Mouse (Mus musculus) right cerebral cortex, postnatal 10 days (tissue): ENCODE measurements around the gene Zcchc24.

ENCODE experiments used
- DNase-seq, 2 experiments: peaks; one replicate each; pipeline ENCODE4 v3.0.0; 2021; ENCODE audit warnings: low spot score in 2 of 2

Zcchc24 gene

DNA sequence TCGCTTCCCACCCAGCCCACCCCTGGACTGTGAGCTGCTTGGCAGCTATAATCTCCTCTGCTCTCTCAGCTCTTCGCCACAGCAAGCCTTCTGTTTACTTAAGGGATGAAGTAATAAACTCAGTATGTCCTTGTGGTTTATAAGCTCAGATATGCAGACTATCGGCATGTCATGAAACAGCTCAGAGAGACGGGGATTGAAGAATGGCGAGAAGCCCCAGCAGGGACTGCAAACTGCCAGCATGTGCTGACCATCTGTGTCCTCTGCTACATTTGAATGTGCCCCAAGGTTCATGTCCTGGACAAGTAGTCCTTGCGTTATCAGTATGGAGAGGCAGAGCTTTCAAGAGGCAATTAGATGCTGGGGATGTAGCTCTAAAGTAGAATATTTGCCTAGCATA lies 7.5 kb upstream of the Zcchc24 start:
- no peak for DNase-seq

DNA sequence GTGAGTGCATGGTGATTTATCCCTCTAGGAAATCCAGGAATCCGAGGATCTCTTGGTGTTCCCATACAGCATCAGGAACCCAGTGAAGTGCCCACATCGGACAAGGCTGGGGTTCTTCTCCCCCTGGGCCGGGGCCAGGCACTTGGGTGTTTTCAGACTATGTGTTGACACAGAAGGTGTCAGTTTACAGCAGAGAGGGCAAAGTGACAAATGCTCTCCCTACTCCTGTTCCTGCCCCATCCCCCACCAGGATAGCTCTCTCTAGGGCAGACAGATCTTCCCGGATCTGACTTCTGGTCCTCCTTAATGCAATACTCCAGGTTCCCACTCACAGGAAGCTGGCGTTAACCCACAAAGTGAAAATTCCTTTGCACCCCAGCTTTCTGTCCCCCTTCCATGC lies 5.3 kb upstream of the Zcchc24 start:
- DNase-seq: no peak

DNA sequence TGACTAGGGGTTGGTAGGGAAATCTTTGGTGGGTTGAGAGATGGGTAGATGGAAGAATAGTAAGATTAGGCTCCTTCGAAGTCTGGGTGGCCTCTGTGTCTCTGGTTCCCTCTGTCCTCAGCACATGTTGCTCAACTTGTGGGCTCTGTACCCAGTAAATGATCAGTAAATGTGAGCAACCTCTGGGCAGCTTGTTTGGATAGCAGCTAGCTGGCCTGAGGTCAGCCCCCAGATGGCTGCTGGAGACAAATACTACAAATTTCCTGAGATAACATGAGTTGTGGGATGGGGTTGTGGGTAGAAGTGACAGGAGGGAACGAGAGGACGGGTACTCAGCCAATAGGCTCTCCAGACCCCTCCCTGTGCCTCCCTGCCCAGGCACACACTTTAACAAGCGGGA lies 4.2 kb upstream of the Zcchc24 start:
- no peak for DNase-seq

DNA sequence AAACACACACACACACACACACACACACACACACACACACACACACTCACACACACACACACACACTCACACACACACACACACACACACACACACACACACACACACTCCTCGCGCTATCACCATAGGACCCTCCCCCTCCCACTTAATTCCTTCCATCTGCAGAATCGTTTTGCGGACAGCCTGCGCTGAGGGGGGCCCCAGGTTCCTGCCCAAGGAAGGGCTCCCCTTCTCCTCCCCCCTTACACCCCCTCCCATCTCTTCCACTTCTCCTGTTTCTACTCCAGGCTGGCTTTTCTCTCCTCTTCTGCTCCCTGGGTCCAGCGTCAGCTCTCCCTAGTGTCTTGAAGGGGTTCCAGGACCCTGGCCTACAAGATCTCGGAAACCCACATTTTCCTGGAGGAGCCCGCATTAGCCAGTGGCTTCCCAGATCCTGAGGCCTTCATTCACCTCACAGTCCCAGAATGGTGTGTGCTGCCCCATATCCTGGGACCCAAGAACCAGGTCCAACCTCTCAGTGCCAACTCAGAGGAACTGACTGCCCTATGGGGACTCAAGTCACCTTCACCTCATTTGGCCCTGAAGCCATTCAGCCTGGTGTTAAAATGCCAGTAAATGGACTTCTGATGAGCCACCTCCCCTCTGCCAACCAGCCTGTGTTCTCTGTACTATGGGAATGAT lies 927 bp upstream of the Zcchc24 start:
- no peak for DNase-seq

DNA sequence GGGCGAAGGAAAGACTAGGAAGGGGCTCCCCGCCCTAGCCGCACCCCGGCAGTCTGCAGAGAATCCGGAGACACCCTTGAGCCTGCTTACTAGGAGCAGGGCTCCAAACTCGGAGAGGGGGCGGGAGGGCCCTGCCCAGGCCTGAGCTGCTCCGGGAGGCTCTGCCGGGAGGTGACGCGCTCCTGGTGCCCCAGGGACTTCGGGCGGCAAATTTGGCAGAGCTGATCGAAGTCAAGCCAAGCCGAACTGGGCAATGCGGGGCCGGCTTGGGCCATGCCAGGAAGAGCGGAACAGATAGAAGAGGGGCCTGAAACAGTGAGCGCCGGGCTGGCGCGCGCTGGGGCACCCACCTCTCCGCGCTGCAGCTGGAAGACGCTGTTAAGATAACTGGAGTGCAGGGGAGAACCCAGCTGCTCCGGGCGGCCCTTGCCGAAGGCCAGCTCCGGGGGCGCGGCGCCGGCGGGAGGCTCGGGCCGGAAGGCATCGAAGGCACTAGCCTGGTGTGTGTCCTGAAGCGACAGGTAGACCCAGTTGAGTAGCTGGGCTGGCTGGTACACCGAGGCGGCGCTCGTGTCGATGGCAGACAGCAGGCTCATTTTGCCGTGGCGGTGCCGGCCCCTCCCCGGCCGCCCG lies 462 bp downstream of the Zcchc24 start:
- peak in 1 of 2 experiments; percentile 35 for DNase-seq

DNA sequence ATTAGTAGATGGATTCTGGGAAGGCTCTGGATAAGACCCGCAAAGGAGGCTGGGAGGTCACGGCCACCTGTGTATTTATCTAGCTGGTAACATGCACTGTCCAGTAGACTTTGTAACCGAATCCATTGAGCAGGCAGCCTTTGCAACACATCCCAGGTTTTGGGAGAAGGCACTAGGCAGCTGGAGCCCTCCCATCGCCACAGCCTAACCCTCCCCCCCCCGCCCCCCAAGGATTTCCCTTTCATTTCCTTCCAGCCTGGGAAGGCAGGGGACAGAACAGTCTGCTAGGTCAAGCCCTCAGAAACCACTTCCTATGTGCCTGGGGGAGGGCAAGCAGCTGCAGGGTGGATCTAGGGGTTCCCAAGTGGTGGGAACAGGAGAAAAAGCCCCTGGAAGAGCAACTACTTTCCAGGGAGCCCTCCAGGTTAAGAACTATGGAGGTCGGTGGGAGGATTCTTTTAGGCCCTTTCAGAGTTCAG lies 1.1 kb downstream of the Zcchc24 start:
- no peak for DNase-seq

DNA sequence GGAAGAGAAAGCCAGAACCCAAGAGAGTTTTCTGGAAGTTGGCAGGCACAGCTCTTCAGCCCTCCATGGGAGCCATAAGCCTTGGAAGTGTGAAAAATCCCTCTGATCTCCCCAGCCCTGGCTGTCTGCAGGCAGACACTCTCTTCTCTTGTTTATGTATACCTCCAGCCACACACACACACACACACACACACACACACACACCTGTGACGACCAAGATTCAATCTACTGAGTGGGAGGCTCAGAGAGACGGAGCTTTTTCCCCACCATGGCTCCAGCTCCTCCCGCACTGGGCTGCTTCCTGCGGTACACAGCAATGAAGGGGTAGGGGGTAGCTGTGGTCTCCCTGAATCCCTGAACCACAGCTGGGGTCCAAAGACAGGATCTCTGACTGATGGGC lies 2.4 kb downstream of the Zcchc24 start:
- no peak for DNase-seq

DNA sequence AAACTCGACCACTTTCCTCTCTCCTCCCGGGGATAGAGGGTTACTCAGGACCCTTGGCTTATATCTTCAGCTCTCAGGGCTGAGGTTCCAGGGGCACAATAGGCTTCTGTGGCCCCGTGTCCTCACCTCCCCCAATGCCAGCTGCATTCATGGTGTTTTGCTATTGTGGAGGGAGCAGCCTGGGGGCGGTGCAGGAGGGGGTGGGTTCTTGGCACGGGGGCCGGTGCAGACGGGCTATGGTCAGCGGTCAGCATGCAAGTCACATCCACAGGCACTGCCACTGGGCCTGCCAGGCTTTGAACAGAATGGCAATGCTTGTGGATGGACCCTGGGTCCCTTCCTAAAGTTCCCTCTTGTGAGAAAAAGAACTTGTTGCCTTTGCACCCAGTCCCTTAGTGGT lies 2.9 kb downstream of the Zcchc24 start:
- peak; percentile 86 to 90 for DNase-seq

DNA sequence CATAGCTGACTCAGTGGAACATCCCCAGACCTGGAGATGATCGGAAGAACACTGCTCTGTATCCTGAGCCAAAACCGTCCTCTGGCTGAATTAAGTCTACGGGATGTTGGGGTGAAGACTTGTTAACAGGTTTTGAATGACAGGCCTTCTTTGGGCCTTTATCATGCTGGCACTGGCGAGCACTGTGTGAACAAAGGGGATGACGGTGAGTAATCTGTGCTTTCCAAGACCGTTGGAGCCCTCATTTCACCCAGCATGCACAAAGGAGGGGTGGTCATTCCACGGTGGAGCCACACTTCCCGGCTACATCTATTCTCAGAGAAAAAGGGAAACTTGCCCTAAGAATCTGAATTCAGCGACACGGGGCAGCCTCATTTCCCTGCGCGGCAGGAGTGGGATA lies 3.7 kb downstream of the Zcchc24 start:
- peak; percentile 39 to 49 for DNase-seq

DNA sequence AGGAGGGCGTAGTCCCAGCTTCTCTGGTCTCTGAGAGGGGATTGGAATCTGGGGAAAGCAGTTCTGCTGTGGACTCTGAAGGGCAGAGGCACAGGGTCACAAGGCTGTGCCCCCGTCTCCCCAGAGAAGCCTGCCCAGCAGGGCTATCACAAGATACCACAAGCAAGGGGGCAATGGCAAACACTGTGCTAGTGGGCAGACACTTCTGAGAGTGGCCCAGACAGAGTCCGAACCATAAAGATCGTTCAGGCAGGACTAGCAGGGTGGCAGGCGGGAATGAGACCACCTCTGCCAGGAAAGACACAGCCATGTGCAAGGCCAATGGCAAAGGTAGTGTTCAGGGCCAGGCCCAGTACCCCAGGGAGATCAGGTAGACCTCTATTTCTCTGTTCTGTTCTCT lies 7.7 kb downstream of the Zcchc24 start:
- peak in 1 of 2 experiments; percentile 15 for DNase-seq

DNA sequence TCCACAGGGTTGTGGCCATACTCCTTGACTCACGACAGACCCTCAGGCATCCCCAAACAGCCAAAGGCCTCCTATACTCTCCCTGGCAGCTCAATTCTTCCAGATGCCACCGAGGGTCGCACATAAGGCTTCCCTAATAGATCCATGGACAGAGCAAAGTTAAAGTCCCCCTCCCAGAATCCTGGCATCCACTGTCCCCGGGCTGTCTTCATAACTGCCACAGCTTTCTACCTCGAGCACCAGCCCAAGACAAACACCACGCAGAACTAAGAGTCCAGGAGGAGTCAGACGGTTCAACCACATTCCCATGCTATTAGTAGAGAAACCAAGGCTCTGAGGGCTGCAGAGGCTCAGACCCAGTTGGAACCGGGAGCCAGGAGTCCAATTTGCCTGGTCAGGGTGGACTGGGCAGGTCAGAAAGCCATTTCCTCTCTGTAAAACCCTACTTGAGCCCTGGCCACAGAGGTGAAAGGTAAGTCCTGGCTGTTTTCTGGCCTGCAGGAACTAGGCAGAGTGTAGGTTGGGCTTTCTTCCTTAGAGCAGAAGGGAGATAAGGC lies 8.8 kb downstream of the Zcchc24 start:
- DNase-seq: no peak

DNA sequence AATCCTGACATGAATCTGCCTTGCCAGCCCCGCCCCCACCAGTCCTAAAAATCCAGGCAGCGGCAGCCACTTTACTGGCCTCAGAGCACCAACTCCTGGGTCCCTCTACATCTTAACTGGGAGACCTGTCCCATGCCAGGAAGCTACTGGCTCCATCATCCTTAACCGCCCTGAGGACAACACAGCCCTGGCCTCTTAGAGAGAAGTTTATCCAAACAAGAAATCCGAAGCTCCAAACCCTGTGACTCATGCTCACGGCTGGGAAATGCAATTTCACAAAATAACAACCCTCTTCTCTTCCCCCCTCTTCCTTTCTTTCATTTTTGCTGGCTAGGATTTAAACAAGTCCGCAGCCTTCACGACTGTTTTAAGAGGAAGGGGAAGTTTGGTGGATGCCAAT lies 9.3 kb downstream of the Zcchc24 start:
- no peak for DNase-seq

DNA sequence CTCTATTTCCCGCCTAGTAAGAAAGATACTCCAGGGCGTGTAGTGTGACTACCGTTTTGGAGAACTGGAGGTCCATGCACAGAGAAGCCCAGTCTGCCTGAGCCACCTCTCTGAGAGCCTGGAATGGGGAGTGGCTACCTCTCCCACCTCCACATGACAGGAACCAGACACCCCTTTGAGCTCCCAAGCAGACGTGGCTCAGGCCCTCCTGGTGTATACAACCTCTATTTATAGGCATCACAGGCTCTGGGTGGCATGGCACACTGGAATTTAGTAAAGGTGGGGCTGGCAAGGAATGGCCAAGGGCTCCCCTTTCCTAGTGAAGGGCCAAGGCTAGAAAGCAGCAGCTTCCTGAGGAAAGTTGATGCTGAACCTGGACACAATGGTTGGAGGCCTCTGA lies 10.9 kb downstream of the Zcchc24 start:
- DNase-seq: no peak

DNA sequence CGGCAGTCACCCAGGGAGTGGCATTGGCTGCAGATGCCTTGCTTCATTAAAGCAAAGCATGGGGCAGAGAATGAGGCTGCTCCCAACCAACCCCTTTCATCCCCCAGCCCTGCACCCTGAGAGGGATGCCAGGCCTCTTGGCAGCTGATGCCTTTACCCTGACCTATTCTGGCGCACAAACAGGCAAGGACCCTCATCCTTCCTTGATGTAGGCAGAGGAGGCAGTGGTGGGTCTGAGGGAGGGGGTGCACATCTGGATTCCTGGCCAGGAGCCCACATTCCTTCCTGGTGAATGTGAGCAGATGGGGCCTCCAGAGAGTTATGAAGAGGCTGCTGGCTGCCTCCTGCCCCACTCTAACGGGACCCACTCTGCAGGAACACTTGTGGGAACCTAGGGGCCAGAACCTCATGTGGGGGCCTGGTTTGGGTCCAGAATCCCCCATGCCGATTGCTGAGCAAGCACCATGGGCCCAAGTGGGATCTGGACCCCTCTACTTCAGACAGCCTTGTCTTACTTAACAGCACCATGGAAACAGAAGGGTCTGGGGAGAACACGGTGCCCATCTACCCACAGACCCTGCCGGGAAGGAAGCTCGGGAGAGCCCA lies 12.4 kb downstream of the Zcchc24 start:
- DNase-seq: peak; percentile 46 to 47

DNA sequence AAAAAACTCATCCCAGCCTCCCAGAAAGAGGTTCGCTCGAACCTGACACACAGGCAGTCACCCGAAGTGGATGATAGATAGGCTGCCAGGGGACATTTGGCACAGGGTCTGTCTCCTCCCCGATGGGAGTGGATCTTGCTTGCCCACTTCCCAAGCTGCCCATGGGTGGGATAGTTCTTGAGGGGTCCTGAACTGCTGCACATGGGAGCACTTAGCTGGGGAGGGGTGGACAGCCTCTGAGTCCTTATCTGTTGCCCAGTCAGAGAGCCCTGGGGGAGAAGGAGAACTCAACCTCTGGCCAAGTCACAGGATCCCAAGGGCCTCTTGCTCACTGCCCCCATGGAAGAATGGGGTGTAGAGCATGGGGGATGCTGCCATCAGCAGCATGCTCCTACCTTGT lies 13.3 kb downstream of the Zcchc24 start:
- no peak for DNase-seq

DNA sequence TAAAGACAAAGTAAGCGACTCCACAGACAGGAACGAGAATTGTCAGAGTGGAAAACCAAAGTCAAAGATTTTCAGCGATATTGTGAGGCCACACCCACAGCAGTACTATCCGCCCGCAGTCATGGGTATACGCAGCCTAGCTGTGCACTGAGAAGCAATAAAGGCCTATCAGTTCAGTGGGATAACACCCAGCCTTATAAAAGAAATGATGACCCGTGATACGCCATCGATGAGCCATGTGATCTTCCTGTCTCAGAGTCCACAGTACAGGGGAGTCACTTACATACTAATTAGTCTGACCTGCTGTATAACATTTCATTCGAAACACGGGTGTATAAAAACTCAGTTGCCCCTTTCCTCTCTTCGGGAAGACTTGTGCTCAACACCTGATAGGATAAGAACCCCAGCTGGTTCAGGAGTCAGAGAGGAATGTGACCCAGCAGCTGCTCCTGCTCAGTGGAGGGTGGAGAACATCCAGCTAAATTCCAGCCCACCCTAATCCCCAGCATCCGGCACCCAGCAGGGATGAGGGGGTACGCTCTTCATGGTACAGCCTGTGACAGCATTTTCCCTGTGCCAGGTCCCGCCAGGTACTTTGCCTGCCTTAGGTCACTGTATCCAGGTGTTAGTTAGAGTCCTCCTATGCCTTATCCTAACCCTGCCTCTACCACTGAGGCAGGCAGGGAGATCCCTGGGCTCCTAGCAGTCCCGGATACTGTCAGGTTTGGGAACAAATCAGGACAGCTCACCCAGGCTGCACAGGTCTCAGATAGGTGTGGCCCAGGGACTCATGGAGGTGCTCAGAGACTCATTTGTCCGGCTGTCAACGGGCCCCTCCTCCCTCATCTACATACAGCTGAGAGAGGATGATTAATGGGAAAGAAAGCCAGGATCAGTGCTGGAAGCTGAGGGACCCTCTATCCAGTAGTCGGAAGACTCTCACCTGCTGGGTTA lies 14.0 kb downstream of the Zcchc24 start:
- no peak for DNase-seq

DNA sequence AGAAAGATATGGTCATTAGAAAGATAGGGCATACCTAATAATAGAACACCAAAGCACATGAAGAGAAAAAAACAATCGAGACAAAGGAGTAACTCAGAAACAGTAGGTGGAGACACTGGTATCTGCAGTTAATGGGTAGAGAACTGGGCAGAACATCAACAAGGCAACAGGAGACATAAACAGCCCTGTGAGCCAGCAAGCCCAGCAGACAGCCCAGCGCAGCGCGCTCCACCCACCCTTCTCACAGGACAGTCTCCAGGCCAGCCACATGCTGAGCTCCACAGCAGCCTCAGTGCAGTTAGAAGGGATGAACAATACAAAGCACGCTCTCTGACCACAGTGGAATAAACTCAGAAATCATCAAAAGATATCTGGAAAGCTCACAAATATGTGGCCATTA lies 15.8 kb downstream of the Zcchc24 start:
- peak in 1 of 2 experiments; percentile 52 for DNase-seq

DNA sequence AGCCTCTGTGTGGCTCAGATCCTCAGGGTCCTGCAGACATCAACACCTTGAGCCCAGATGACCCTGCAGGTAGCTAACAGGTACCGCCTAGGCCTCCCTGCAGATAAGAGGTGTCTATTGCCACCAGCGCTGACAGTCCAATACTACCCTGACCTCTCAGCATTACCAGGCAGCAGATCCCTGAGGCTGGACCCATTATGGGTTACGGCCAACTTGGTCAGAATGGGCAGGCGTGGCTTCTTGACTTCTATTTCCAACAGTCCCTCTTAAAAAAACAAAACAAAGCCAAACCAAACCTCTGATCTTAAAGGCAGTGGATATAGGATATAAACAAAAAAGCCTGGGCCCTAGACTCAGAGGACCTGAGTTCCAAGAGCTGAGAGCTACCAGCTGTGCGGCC lies 17.8 kb downstream of the Zcchc24 start:
- DNase-seq: peak in 1 of 2 experiments; percentile 15

DNA sequence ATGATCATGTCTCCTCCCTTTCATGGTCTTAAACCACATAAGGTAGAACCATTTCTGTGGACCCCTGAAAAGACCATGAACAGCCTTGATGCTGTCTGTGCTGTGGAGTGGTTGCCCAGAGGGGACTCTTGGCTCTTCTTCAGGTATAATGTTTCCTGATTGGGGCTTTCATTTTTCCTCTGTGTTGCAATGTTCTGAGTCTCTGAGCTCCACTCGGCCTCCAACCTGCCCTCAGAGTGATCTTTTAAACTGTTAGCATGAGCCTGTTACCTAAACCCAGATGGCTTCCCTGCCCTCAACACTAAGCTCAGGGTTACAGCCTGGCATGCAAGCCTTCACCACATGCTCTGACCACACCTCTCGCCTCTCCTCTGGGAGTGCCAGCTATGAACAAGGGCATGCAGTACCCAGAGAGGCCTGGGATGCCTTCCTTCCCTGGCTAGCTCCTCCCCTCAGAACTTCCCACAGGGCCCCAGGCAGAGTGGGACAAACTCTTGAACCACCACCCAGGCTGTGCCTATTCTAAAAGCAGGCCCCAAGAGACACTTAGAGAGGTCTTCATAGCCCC lies 18.3 kb downstream of the Zcchc24 start:
- DNase-seq: no peak

DNA sequence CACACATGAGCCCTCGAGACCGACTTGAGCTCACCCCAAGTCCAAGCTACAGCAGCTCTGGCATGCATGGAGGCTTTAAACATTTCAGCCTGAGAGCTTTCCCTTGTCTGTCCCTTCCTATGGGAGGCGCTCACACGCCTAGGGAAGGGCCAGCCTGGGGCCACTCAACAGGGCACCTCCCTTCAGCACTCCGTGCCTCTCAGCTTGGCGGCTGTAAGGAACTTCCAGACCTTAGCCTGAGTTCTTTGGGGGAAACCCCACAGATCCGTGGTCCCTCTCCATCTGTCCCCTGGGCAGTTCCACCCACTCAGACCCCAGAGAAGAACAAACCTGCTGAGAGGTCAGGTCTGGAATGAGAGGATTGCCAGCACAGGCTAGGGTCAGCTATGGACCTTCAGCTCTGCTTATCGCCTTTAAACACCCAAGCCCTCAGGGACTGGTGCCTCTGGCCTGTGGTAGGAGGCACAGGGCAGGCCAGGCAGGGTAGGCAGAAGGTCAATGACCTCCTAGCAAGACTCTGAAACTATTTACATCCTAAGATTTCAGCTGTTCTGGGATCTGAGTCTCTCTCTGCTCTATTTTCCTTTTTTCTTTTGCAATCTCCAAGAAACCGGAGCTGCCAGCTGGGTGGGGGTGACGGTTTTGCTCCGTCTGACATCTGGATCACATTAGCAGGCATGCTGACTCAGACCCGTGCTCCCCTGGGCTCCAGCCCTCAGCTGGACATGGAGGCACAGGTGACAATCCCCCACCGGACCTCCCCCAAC lies 19.5 kb downstream of the Zcchc24 start:
- DNase-seq: peak in 1 of 2 experiments; percentile 25
